Mouse (Mus musculus) hindbrain, embryonic 16.5 days (tissue): ENCODE data around the gene Mgat4d. TPM values are rescaled to one million over a fixed set of nuclear protein-coding genes. Genes with fewer than 3 reads are reported as not detected.
"Not testable (repeated sequence)": the region's sequence is repeated elsewhere in the genome, so short reads cannot be mapped to it uniquely, and the experiment has no call there.

Experiments used
- ATAC-seq: fragments of 200-750 bp; cut with Nextera tagmentation; 2 replicates; pipeline ENCODE4 v1.8.0; 2017; ENCODE audit warnings: moderate TSS enrichment, moderate library complexity
- H3K27ac ChIP-seq: fragments of 300-500 bp; sonication (generic); 2 replicates; pipeline ENCODE4 v1.5.1; 2014; ENCODE audit warnings: low read depth, mild to moderate bottlenecking, control low read depth, low read length, moderate library complexity
- H3K27me3 ChIP-seq: fragments of 300-500 bp; sonication (generic); replicated peaks from 2 replicates; pipeline ENCODE4 v1.6.1; 2014; ENCODE audit warnings: low read length; ENCODE audit not compliant: control insufficient read depth, insufficient read depth
- H3K36me3 ChIP-seq: fragments of 300-500 bp; sonication (generic); 2 replicates; pipeline ENCODE4 v1.6.1; 2014; ENCODE audit warnings: mild to moderate bottlenecking, low read length, moderate library complexity, mixed read lengths; ENCODE audit not compliant: control insufficient read depth, insufficient read depth
- H3K4me1 ChIP-seq: fragments of 300-500 bp; sonication (generic); 2 replicates; pipeline ENCODE4 v1.6.1; 2014; ENCODE audit warnings: low read depth, low read length; ENCODE audit not compliant: control insufficient read depth, insufficient read depth
- H3K4me2 ChIP-seq: fragments of 300-500 bp; sonication (generic); 2 replicates; pipeline ENCODE4 v1.6.1; 2014; ENCODE audit warnings: mild to moderate bottlenecking, low read length, control low read depth, moderate library complexity
- H3K4me3 ChIP-seq: fragments of 300-500 bp; sonication (generic); 2 replicates; pipeline ENCODE4 v1.5.1; 2014; ENCODE audit warnings: mild to moderate bottlenecking, low read length, control low read depth, moderate library complexity
- H3K9ac ChIP-seq: fragments of 300-500 bp; sonication (generic); 2 replicates; pipeline ENCODE4 v1.6.1; 2014; ENCODE audit warnings: low read depth, mild to moderate bottlenecking, control low read depth, low read length, moderate library complexity
- H3K9me3 ChIP-seq: fragments of 300-500 bp; sonication (generic); 2 replicates; pipeline ENCODE4 v1.6.1; 2014; ENCODE audit warnings: mild to moderate bottlenecking, low read length, moderate library complexity; ENCODE audit not compliant: control insufficient read depth
- WGBS: fragments of 180-500 bp; shearing (Covaris S2); extraction: QIAGEN DNeasy Blood & Tissue Kit; methylation state at CpG from one replicate; pipeline ENCODE4 v1.1.7; 2014; 5-methylcytosine and 5-hydroxymethylcytosine counted together
- polyA plus RNA-seq: library from polyadenylated mRNA; unstranded; fragments of >200 nt; fragmentation: Nextera tagmentation; extraction: Ambion mirVana; gene quantifications from 2 replicates; pipeline ENCODE4 v1.2.1, GENCODE M21; 2015

Mgat4d gene
- polyA plus RNA-seq, result not detected in 2 replicates

DNA sequence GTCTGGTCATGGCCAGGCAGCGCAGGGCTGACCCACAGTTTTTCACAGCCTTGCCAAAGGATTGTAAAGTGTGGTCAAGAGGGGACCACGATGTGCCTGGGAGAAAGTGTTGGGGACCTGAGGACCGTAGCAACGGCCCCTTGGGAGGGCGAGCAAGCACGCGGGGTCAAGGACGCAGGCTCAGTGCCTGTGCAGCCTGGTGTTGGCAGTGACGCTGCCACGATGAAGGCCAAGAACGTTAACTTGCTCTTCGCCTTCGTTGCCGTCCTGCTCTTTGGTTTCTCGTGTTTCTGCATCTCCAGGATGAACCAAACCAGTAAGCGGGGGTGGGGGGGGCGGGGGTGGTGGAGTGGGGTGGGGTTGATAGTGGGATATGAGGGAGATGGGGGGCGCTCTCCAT is at the start of gene Mgat4d:
Gene Mgat4d, plus strand, starts transcription at position 209 of the 400 bp plus-strand sequence.
- 90% methylated on average over 18 of the region's 18 CpGs for WGBS
- H3K9me3 ChIP-seq, result no peaks in the 10 kb centered on the region
- H3K9ac ChIP-seq, result no peak within 1 kb of the TSS
- ATAC-seq, result no peak
- no peaks in the 10 kb centered on the region for H3K36me3 ChIP-seq
- H3K27ac ChIP-seq, result no peak within 1 kb of the TSS
- H3K4me2 ChIP-seq, result no peak within 1 kb of the TSS
- H3K4me3 ChIP-seq, result no peak within 1 kb of the TSS
- no peaks in the 10 kb centered on the region for H3K4me1 ChIP-seq
- H3K27me3 ChIP-seq, result no peaks in the 10 kb centered on the region

DNA sequence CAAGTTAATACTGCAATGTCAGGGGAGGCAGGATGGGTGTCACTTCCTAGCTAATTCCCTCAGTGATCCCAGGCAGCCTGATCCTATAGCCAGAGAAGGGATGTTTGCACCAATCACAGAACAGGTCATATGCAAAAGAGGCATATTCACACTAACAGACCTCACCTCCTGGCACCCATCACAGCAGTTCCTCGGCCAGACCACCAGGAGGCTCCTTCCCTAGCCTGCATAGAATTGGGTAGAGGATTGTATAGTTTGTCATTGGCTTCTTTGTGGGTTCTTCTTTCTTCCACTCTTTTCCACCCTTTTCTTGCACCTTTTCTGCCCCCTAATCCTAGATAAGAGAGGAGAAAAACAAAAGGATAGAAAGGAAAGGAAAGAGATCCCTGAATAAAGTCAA is 48.1 kb upstream of the Mgat4d start:
- Histone ChIP-seq H3K4me2 (no peak overlapping the region), H3K4me3 (no peak overlapping the region), H3K27me3 (no peaks in the 10 kb centered on the region), H3K4me1 (no peaks in the 10 kb centered on the region), H3K27ac (no peak overlapping the region), H3K9me3 (no peaks in the 10 kb centered on the region), H3K36me3 (no peaks in the 10 kb centered on the region), H3K9ac (no peak overlapping the region)
- ATAC-seq, result no peak
- 65% methylated on average over 1 of the region's 1 CpGs for WGBS

DNA sequence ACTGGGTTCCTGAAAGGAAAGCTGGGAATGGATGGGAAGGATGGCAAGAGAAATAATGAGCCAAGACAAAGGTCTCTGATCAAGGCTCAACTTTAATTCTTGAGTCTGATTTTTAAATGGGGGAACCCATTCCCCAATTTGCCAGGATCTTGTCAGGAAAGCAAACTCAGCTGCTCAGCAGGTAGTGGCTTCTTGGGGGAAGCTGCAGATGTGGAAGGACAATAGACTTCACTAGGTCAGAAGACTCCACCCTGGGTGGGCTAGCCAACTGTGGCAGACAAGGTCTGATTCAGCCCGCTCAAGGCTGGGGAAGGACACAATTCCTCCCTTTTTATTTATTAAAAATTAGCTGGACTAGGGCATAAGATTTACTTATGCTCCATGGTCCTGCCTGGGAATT is 43.3 kb upstream of the Mgat4d start:
- ATAC-seq, result no peak

DNA sequence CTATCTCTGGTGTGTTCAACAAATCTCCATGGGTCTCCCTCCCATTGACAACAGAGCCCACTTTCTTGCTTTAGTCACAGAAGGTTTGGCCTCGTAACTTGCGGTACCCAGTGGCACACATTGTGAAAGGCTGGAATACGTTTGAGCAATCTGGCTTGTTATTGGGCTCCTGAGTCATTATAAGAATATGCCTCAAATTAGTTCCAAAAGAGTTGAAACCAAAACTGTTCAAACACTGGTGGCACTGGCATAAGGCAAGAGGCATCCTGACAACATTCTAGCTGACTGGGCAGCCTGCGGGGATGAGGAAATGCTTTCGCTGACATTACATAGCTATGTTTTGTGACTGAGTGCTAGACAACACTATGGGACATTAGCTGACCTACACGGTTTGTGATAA is 38.4 kb upstream of the Mgat4d start:
- Histone ChIP-seq H3K4me3 (no peak overlapping the region), H3K27ac (no peak overlapping the region), H3K4me2 (no peak overlapping the region), H3K27me3 (no peaks in the 10 kb centered on the region), H3K9me3 (no peaks in the 10 kb centered on the region), H3K36me3 (peaks cover 3% of the 10 kb centered on the region; the same call in 1 of the 2 replicates), H3K4me1 (no peaks in the 10 kb centered on the region), H3K9ac (no peak overlapping the region)
- 93% methylated on average over 6 of the region's 6 CpGs for WGBS
- no peak for ATAC-seq

More for the DNA sequence above, 43.3 kb upstream of the Mgat4d start:
- Histone ChIP-seq H3K36me3 (no peaks in the 10 kb centered on the region), H3K4me2 (no peak overlapping the region), H3K4me3 (no peak overlapping the region), H3K27me3 (no peaks in the 10 kb centered on the region), H3K27ac (no peak overlapping the region), H3K9me3 (no peaks in the 10 kb centered on the region), H3K4me1 (no peaks in the 10 kb centered on the region), H3K9ac (no peak overlapping the region)
- WGBS, result 91% methylated on average over 1 of the region's 1 CpGs

DNA sequence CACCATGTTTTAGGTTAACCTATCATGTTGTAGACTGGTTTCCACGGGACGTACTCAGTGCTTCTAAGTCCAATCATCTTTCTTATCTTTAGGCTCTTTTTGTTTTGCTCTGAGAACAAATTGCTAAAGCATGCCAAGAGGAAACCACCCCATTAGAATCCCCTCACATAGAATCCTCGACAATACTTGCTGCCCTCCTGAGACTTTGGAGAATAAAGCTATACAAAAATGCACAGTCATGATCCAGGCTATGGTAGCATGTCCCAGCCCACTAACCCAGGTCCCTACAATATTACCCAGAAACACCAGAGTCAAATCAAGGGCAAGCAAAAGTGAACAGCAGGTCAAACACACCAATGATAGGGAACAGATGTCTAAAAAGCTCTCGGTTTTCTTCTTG is 33.2 kb upstream of the Mgat4d start:
- H3K9me3 ChIP-seq, H3K27ac ChIP-seq, H3K27me3 ChIP-seq, H3K9ac ChIP-seq, H3K4me3 ChIP-seq, H3K4me2 ChIP-seq, ATAC-seq, H3K4me1 ChIP-seq: not testable (repeated sequence)
- H3K36me3 ChIP-seq, result peaks cover 30% of the 10 kb centered on the region
- 80% methylated on average over 4 of the region's 4 CpGs for WGBS

DNA sequence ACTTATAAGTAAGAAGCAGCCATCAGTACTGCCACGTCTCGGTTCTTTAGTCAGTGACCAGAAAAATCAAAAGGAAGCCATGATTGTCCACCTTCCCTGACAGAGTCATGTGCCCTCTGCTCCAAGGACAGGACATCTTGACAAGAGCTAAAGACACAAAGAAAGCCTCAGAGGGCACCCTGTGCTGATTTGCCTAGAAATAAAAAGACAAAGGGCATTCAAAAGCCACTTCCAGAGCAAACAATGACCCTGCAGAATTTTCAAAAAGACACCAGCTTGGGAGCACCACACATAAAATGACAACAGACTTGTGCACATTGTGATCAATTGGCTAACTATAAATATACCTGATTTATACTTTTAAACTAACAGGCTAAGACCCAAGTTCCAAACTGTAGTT is 32.6 kb upstream of the Mgat4d start:
- peaks cover 30% of the 10 kb centered on the region for H3K36me3 ChIP-seq
- WGBS, result 56% methylated on average over 2 of the region's 2 CpGs

DNA sequence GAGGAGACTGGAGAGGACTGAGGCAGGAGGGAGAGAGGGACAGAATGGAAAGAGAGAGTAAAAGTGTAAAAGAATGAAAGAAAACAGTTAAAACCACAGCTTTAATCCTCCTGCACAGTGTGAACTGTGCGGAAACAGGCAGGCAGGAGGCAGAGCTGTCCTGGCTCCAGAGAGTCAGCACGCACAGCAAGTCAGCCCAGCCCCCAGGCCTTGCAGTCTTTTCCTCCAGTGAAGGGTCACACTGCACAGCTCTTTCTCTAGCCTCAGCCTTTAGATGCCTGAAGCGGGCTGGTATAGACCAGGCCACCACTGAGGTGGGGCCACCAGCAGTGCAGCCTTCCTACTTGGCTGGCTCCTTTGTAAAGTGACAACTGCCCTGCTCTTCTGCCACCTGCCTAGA is 27.7 kb upstream of the Mgat4d start:
- Histone ChIP-seq H3K27ac (no peak overlapping the region), H3K4me1 (no peaks in the 10 kb centered on the region), H3K27me3 (no peaks in the 10 kb centered on the region), H3K36me3 (peaks cover 37% of the 10 kb centered on the region), H3K9me3 (no peaks in the 10 kb centered on the region), H3K4me3 (no peak overlapping the region), H3K9ac (no peak overlapping the region), H3K4me2 (no peak overlapping the region)
- WGBS, result 55% methylated on average over 3 of the region's 3 CpGs
- ATAC-seq, result no peak

More for the DNA sequence above, 32.6 kb upstream of the Mgat4d start:
- no peak overlapping the region for H3K4me3 ChIP-seq
- no peak overlapping the region for H3K4me2 ChIP-seq
- H3K4me1 ChIP-seq, result no peaks in the 10 kb centered on the region
- ATAC-seq, result no peak
- H3K9me3 ChIP-seq, result no peaks in the 10 kb centered on the region
- H3K9ac ChIP-seq, result no peak overlapping the region
- no peaks in the 10 kb centered on the region for H3K27me3 ChIP-seq
- H3K27ac ChIP-seq, result no peak overlapping the region

DNA sequence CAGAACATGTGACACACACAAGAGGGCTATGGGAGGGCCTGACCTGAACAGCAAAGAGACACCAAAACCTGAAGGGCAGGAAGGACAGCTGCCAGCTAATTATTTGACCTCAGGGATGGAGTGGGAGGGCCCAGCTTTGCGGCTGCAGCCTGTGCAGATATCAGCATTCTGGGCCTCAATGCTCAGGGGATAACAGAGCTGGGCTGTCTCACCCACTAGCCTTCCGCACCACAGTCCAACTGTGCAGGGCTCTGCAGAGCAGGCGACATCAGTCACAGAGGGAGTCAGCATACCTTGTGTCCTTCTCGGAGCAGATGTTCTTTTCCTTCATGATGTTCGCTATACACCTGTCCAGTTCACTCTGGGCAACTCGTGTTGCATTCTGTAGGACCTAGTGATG is 25.9 kb upstream of the Mgat4d start:
- Histone ChIP-seq H3K4me1 (no peaks in the 10 kb centered on the region), H3K4me2 (no peak overlapping the region), H3K4me3 (no peak overlapping the region), H3K27me3 (no peaks in the 10 kb centered on the region), H3K9ac (no peak overlapping the region), H3K9me3 (no peaks in the 10 kb centered on the region), H3K36me3 (peaks cover 26% of the 10 kb centered on the region), H3K27ac (no peak overlapping the region)
- WGBS, result 91% methylated on average over 6 of the region's 6 CpGs
- no peak for ATAC-seq

DNA sequence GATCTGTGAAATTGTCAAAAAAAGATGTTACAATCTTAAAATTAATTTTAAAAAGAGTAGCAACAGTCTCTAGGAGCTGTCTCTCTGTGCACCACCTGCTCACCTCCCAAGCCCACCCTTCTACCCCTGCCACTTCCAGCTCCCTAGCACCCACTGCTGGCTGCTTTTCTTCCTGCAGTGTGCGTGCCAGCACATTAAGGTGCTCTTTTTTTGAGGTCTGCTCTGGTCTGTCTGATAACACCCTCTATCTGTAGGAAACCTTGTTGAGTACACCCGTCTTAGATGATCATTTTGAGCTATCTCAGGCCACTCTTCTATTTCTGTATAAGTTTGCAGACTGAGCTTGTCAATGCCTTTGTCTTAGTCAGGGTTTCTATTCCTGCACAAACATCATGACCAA is 25.2 kb upstream of the Mgat4d start:
- Histone ChIP-seq H3K4me2 (no peak overlapping the region), H3K4me1 (no peaks in the 10 kb centered on the region), H3K27me3 (no peaks in the 10 kb centered on the region), H3K36me3 (peaks cover 27% of the 10 kb centered on the region), H3K9ac (no peak overlapping the region), H3K27ac (no peak overlapping the region), H3K4me3 (no peak overlapping the region), H3K9me3 (no peaks in the 10 kb centered on the region)
- ATAC-seq, result no peak
- 86% methylated on average over 2 of the region's 2 CpGs for WGBS

DNA sequence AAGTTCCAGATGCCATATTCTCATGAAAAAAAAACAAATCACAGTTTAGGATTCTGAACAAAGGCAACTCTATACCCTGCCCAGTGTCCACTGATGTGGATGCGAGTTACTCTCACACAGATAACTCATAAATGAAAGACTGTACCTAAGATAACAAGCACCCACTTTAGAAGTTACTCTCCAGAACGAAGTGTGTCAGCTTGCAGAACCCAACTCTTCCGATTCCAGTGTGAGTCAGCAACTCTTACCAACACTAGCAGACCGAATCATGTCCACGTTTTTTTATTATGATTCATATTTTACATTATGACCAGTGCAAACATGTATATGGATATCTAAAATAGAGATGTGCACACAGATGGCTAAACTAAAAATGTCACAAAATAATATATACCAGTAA is 20.4 kb upstream of the Mgat4d start:
- Histone ChIP-seq H3K36me3 (peaks cover 14% of the 10 kb centered on the region), H3K4me2 (no peak overlapping the region)

More for the DNA sequence above, 20.4 kb upstream of the Mgat4d start:
- H3K4me1 ChIP-seq, result peaks cover 9% of the 10 kb centered on the region
- H3K4me3 ChIP-seq, result no peak overlapping the region
- H3K27me3 ChIP-seq, result no peaks in the 10 kb centered on the region
- 96% methylated on average over 5 of the region's 5 CpGs for WGBS
- H3K9me3 ChIP-seq, result no peaks in the 10 kb centered on the region
- no peak overlapping the region for H3K9ac ChIP-seq
- no peak overlapping the region for H3K27ac ChIP-seq
- no peak for ATAC-seq
